Mouse (Mus musculus) MEL (cell line): Measurements from ENCODE around the gene Trpv4. TPM values are rescaled to one million over a fixed set of nuclear protein-coding genes. Genes with fewer than 3 reads are reported as not detected.

Source experiments
- DNase-seq: peaks from one replicate; pipeline ENCODE4 v3.0.0; 2011; ENCODE audit warnings: low read depth, low spot score
- H3K27ac ChIP-seq: 2 replicates; pipeline ENCODE4 v1.5.1; 2012; ENCODE audit warnings: low read depth, mild to moderate bottlenecking, control low read depth, low read length, moderate library complexity; ENCODE audit not compliant: control insufficient read depth
- H3K27me3 ChIP-seq, 2 experiments: fragments of 150-350 bp in 1 of 2; sonication (generic) in 1 of 2; 2 replicates each; pipeline ENCODE4 v1.6.1; 2012; ENCODE audit warnings: low read length in 2 of 2, mild to moderate bottlenecking in 2 of 2, improper control_type of control experiment in 1 of 2, moderate library complexity in 1 of 2; ENCODE audit not compliant: insufficient read depth in 2 of 2, control insufficient read depth in 1 of 2
- H3K36me3 ChIP-seq, 2 experiments: 2 replicates each; pipeline ENCODE4 v1.6.1; 2012 to 2014; ENCODE audit warnings: low read length in 2 of 2, improper control_type of control experiment in 1 of 2, inconsistent platforms in 1 of 2, mild to moderate bottlenecking in 1 of 2; ENCODE audit not compliant: insufficient read depth in 2 of 2, control insufficient read depth in 1 of 2
- H3K4me1 ChIP-seq, 2 experiments: fragments of 150-350 bp in 1 of 2; sonication (generic) in 1 of 2; 2 replicates each; pipeline ENCODE4 v1.6.1; 2012; ENCODE audit warnings: low read length in 2 of 2, improper control_type of control experiment in 1 of 2, mild to moderate bottlenecking in 1 of 2; ENCODE audit not compliant: insufficient read depth in 2 of 2, control insufficient read depth in 1 of 2
- H3K4me3 ChIP-seq, 2 experiments: fragments of 150-350 bp in 1 of 2; sonication (generic) in 1 of 2; 2 replicates each; pipeline ENCODE4 v1.5.1; 2012; ENCODE audit warnings: low read depth in 2 of 2, low read length in 2 of 2, mild to moderate bottlenecking in 2 of 2, moderate library complexity in 2 of 2, control low read depth in 1 of 2, improper control_type of control experiment in 1 of 2; ENCODE audit not compliant: control insufficient read depth in 1 of 2, insufficient read depth in 1 of 2
- H3K79me2 ChIP-seq: 2 replicates; pipeline ENCODE4 v1.6.1; 2012; ENCODE audit warnings: mild to moderate bottlenecking, low read length, moderate library complexity; ENCODE audit not compliant: control insufficient read depth, poor library complexity, insufficient read depth
- H3K9ac ChIP-seq: 2 replicates; pipeline ENCODE4 v1.6.1; 2012; ENCODE audit warnings: low read depth, mild to moderate bottlenecking, control low read depth, low read length, moderate library complexity; ENCODE audit not compliant: control insufficient read depth, poor library complexity, severe bottlenecking
- H3K9me3 ChIP-seq: fragments of 150-350 bp; sonication (generic); replicated peaks from 2 replicates; pipeline ENCODE4 v1.6.1; 2012; ENCODE audit warnings: mild to moderate bottlenecking, low read length, improper control_type of control experiment, moderate library complexity; ENCODE audit not compliant: insufficient read depth
- BHLHE40 ChIP-seq: IDR thresholded peaks from 2 replicates; pipeline ENCODE4 v1.6.1; 2012; ENCODE audit warnings: low read depth, mild to moderate bottlenecking, inconsistent platforms, low read length, improper control_type of control experiment, borderline replicate concordance
- CTCF ChIP-seq, 3 experiments: IDR thresholded peaks in 2 of 3; conservative IDR thresholded peaks in 1 of 3; 2 replicates each; pipeline ENCODE4 v1.5.1; 2011 to 2012; ENCODE audit warnings: low read length in 3 of 3, low read depth in 2 of 3, mild to moderate bottlenecking in 2 of 3, improper control_type of control experiment in 1 of 3, inconsistent platforms in 1 of 3, mixed read lengths in 1 of 3, moderate library complexity in 1 of 3; ENCODE audit not compliant: control insufficient read depth in 1 of 3, insufficient read depth in 1 of 3, poor library complexity in 1 of 3, severe bottlenecking in 1 of 3
- E2F4 ChIP-seq: IDR thresholded peaks from 2 replicates; pipeline ENCODE4 v1.6.1; 2011; ENCODE audit warnings: low read depth, low read length, improper control_type of control experiment, borderline replicate concordance
- HCFC1 ChIP-seq: IDR thresholded peaks from 2 replicates; pipeline ENCODE4 v1.6.1; 2012; ENCODE audit warnings: low read depth, mild to moderate bottlenecking, inconsistent platforms, low read length, improper control_type of control experiment, moderate library complexity
- JUND ChIP-seq: IDR thresholded peaks from 2 replicates; pipeline ENCODE4 v1.6.1; 2011; ENCODE audit warnings: low read depth, mild to moderate bottlenecking, improper control_type of control experiment, low read length
- MAFK ChIP-seq: IDR thresholded peaks from 2 replicates; pipeline ENCODE4 v1.6.1; 2011; ENCODE audit warnings: low read depth, mild to moderate bottlenecking, low read length, improper control_type of control experiment, borderline replicate concordance
- MEF2A ChIP-seq: IDR thresholded peaks from 2 replicates; pipeline ENCODE4 v1.6.1; 2014; ENCODE audit warnings: low read depth, mild to moderate bottlenecking, inconsistent platforms, low read length, improper control_type of control experiment; ENCODE audit not compliant: poor library complexity, insufficient replicate concordance, severe bottlenecking; ENCODE audit errors: extremely low read depth
- NELFE ChIP-seq: IDR thresholded peaks from 2 replicates; pipeline ENCODE4 v1.6.1; 2011; ENCODE audit warnings: low read depth, low read length, improper control_type of control experiment
- POLR2AphosphoS2 ChIP-seq: IDR thresholded peaks from 2 replicates; pipeline ENCODE4 v1.6.1; 2011; ENCODE audit warnings: low read length, improper control_type of control experiment
- RCOR1 ChIP-seq: IDR thresholded peaks from 2 replicates; pipeline ENCODE4 v1.6.1; 2012; ENCODE audit warnings: low read depth, mild to moderate bottlenecking, inconsistent platforms, low read length, improper control_type of control experiment
- TCF12 ChIP-seq: IDR thresholded peaks from 2 replicates; pipeline ENCODE4 v1.6.1; 2014; ENCODE audit warnings: low read depth, mild to moderate bottlenecking, inconsistent platforms, low read length, improper control_type of control experiment, moderate library complexity
- USF1 ChIP-seq: IDR thresholded peaks from 2 replicates; pipeline ENCODE4 v1.6.1; 2014; ENCODE audit warnings: low read depth, mild to moderate bottlenecking, inconsistent platforms, low read length, improper control_type of control experiment, moderate library complexity
- USF2 ChIP-seq, 2 experiments: IDR thresholded peaks; 2 replicates each; pipeline ENCODE4 v1.6.1; 2011 to 2012; ENCODE audit warnings: improper control_type of control experiment in 2 of 2, low read length in 2 of 2, borderline replicate concordance in 1 of 2, inconsistent platforms in 1 of 2, low read depth in 1 of 2, mild to moderate bottlenecking in 1 of 2; ENCODE audit not compliant: insufficient read depth in 1 of 2
- ZC3H11A ChIP-seq: IDR thresholded peaks from 2 replicates; pipeline ENCODE4 v1.6.1; 2012; ENCODE audit warnings: low read depth, mild to moderate bottlenecking, inconsistent platforms, low read length, improper control_type of control experiment
- ZKSCAN1 ChIP-seq: IDR thresholded peaks from 2 replicates; pipeline ENCODE4 v1.6.1; 2012; ENCODE audit warnings: low read depth, mild to moderate bottlenecking, inconsistent platforms, low read length, improper control_type of control experiment, moderate library complexity
- polyA plus RNA-seq, 2 experiments: library from polyadenylated mRNA; stranded (reverse) in 1 of 2; unstranded in 1 of 2; fragments of >175 nt in 1 of 2; fragments of >200 nt in 1 of 2; gene quantifications; 2 replicates each; pipeline versions ENCODE4 v1.2.1 to v1.2.4; 2012; ENCODE audit warnings: low replicate concordance in 2 of 2, low read depth in 1 of 2; ENCODE audit not compliant: insufficient read length in 2 of 2, insufficient read depth in 1 of 2, missing spikeins in 1 of 2
- total RNA-seq: library from RNA; depleted of rRNA; stranded (reverse); fragments of 300-350 nt; gene quantifications from 2 replicates; pipeline ENCODE4 v1.2.3, GENCODE M21; 2012

Trpv4 gene
- total and polyA plus RNA-seq, 3 experiments: 0.29 TPM; not detected in 2

- no peak overlapping the region for H3K9ac ChIP-seq
- H3K79me2 ChIP-seq: no peaks in the 10 kb centered on the region
- no peak overlapping the region for H3K27ac ChIP-seq
- no peak for DNase-seq
- H3K36me3 ChIP-seq: no peaks in the 10 kb centered on the region
- H3K4me3 ChIP-seq: no peak overlapping the region
- no peaks in the 10 kb centered on the region for H3K9me3 ChIP-seq
- TF ChIP-seq RCOR1: no peak
- no peak for TF ChIP-seq ZKSCAN1
- TF ChIP-seq POLR2AphosphoS2: no peak
- no peak for TF ChIP-seq ZC3H11A
- no peak for TF ChIP-seq MAFK
- no peak for TF ChIP-seq MEF2A
- no peak for TF ChIP-seq USF2 (IDR thresholded peaks at IDR 0.05; ENCODE audit: borderline replicate concordance in 1 of 2, insufficient read depth in 1 of 2, low read depth in 1 of 2, low read length in 2 of 2)
- no peak for TF ChIP-seq USF1
- no peak for TF ChIP-seq E2F4
- no peak for TF ChIP-seq HCFC1
- no peak for TF ChIP-seq BHLHE40
- no peak for TF ChIP-seq NELFE
- no peak for TF ChIP-seq TCF12
- no peak for TF ChIP-seq JUND
- H3K4me1 ChIP-seq: peaks cover 0 to 10% of the 10 kb centered on the region in 2 experiments; a peak in 2 of 4 replicates
- H3K27me3 ChIP-seq: no peaks in the 10 kb centered on the region
Observed at GRCm38 (mm10) chr5:114581486-114581885, 76.7 kb downstream of the Trpv4 start.

DNA sequence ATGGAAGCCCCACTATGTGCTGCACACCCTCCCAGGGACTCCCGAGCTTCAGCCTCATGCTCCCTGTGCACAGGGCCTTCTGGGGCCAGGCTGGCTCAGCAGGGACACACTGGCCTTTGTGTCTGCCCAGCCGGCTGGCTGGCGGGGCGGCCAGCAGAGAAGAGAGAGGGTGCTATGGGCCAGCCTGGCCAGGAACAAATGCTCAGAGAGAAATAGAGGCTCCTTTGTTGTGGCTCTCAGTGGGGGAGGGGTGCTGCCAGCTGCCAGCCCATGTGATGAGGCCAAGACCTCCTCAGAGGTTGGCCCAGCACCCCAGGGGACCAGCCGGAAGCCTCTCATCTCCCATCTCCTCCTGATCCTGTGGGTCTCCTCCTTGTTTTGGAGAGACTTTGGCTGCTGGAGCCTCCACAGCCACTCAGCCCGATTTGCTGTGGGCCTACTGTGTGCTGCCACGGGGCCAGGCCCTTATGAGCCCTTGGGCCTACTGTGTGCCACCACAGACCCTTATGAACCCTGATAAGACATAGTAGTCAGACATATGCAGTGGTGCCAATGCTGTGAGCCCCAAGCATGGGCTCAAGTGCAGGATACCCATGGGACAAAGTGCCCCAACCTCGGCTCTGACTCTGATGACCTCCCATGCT lies 78.4 kb downstream of the Trpv4 start:
- DNase-seq: no peak
- no peaks in the 10 kb centered on the region for H3K9me3 ChIP-seq
- no peaks in the 10 kb centered on the region for H3K79me2 ChIP-seq
- H3K4me1 ChIP-seq: peaks cover 0 to 10% of the 10 kb centered on the region in 2 experiments; a peak in 2 of 4 replicates
- no peaks in the 10 kb centered on the region for H3K27me3 ChIP-seq
- no peak overlapping the region for H3K9ac ChIP-seq
- TF ChIP-seq ZKSCAN1 (peak; percentile 80), CTCF (IDR thresholded peaks at IDR 0.05 in 2 of 3, conservative IDR thresholded peaks at IDR 0.05 in 1 of 3; ENCODE audit: control insufficient read depth in 1 of 3, insufficient read depth in 1 of 3, low read depth in 2 of 3, low read length in 3 of 3, poor library complexity in 1 of 3, severe bottlenecking in 1 of 3) (no peak)
- TF ChIP-seq, all 39 proteins: peak for 1
- H3K27ac ChIP-seq: no peak overlapping the region
- H3K4me3 ChIP-seq: no peak overlapping the region
- H3K36me3 ChIP-seq: no peaks in the 10 kb centered on the region
